Mouse (Mus musculus) ES-Bruce4 (cell line): ENCODE results near the gene Inpp5e.

ENCODE experiments used
- CTCF ChIP-seq: IDR thresholded peaks from one replicate; pipeline ENCODE4 v1.8.1; 2011; ENCODE audit warnings: low read depth, low read length
- POLR2A ChIP-seq: IDR thresholded peaks from one replicate; pipeline ENCODE4 v1.8.1; 2011; ENCODE audit warnings: low read length; ENCODE audit not compliant: insufficient read depth

- TF ChIP-seq POLR2A (no peak), CTCF (no peak)
Observed at GRCm38 (mm10) chr2:26444946-26445665, 36.1 kb upstream of the Inpp5e start, which contains the start of gene Sec16a.
